Mouse (Mus musculus) heart, adult 8-10 months (tissue): Measurements from ENCODE around the gene Usp9x. TPM values are rescaled to one million over a fixed set of nuclear protein-coding genes. Genes with fewer than 3 reads are reported as not detected.

ENCODE experiments used
- DNase-seq: peaks from one replicate; pipeline ENCODE4 v3.0.0; 2022; ENCODE audit warnings: low spot score
- total RNA-seq, 4 experiments: library from RNA; stranded (reverse); gene quantifications; 2 replicates each; pipeline ENCODE4 v1.2.4; 2022

Gene Usp9x
- total RNA-seq, 4 experiments from 2014 or later, result 152 to 199 (median 183) TPM

- peak; percentile 65 for DNase-seq
Observed at GRCm38 (mm10) chrX:13072461-13072982, 1.2 kb downstream of the Usp9x start.

GRCm38 (mm10) chrX:13085621-13086020 lies 14.3 kb downstream of the Usp9x start:
- DNase-seq, result no peak

- no peak for DNase-seq
Observed at GRCm38 (mm10) chrX:13096985-13097384, 25.7 kb downstream of the Usp9x start.

GRCm38 (mm10) chrX:13206514-13206913 lies 135.2 kb downstream of the Usp9x start:
- DNase-seq, result no peak

- peak; percentile 89 for DNase-seq
Observed at GRCm38 (mm10) chrX:13207512-13208341, 136.4 kb downstream of the Usp9x start.

- DNase-seq, result no peak
Observed at GRCm38 (mm10) chrX:13208404-13208803, 137.1 kb downstream of the Usp9x start.

GRCm38 (mm10) chrX:13214275-13214674 lies 143.0 kb downstream of the Usp9x start:
- DNase-seq, result no peak

Other genes starting within 250 kb of the Usp9x start
- 100 to 1,000 TPM; 112 to 195 (median 144) TPM for gene Ddx3x, start 209.5 kb downstream of the Usp9x start, total RNA-seq